Mouse (Mus musculus) intestine, postnatal 0 days (tissue): Measurements from ENCODE around the gene Grap. TPM values are rescaled to one million over a fixed set of nuclear protein-coding genes. Genes with fewer than 3 reads are reported as not detected.

Source experiments
- ATAC-seq: fragments of 200-750 bp; cut with Nextera tagmentation; 2 replicates; pipeline ENCODE4 v1.8.0; 2017; ENCODE audit warnings: mild to moderate bottlenecking, moderate TSS enrichment, moderate library complexity
- H3K27ac ChIP-seq: fragments of 300-500 bp; sonication (generic); 2 replicates; pipeline ENCODE4 v1.5.1; 2014; ENCODE audit warnings: mild to moderate bottlenecking, low read depth, low read length, moderate library complexity
- H3K27me3 ChIP-seq: fragments of 300-500 bp; sonication (generic); replicated peaks from 2 replicates; pipeline ENCODE4 v1.6.1; 2014; ENCODE audit warnings: low read length, mixed read lengths; ENCODE audit not compliant: control insufficient read depth, insufficient read depth
- H3K36me3 ChIP-seq: fragments of 300-500 bp; sonication (generic); 2 replicates; pipeline ENCODE4 v1.6.1; 2014; ENCODE audit warnings: mild to moderate bottlenecking, moderate library complexity; ENCODE audit not compliant: control insufficient read depth, insufficient read depth
- H3K4me1 ChIP-seq: fragments of 300-500 bp; sonication (generic); replicated peaks from 2 replicates; pipeline ENCODE4 v1.6.1; 2014; ENCODE audit warnings: antibody characterized with exemption, low read length, mixed read lengths; ENCODE audit not compliant: control insufficient read depth, insufficient read depth
- H3K4me2 ChIP-seq: fragments of 300-500 bp; sonication (generic); replicated peaks from 2 replicates; pipeline ENCODE4 v1.6.1; 2014; ENCODE audit warnings: low read depth, mild to moderate bottlenecking, moderate library complexity
- H3K4me3 ChIP-seq: fragments of 300-500 bp; sonication (generic); 2 replicates; pipeline ENCODE4 v1.5.1; 2014; ENCODE audit warnings: low read depth, low read length
- H3K9ac ChIP-seq: fragments of 300-500 bp; sonication (generic); 2 replicates; pipeline ENCODE4 v1.6.1; 2014; ENCODE audit warnings: mild to moderate bottlenecking, low read depth, low read length
- H3K9me3 ChIP-seq: fragments of 300-500 bp; sonication (generic); 2 replicates; pipeline ENCODE4 v1.6.1; 2016; ENCODE audit warnings: mixed run types; ENCODE audit not compliant: control insufficient read depth
- CTCF ChIP-seq: sonication (generic); IDR thresholded peaks from 2 replicates; pipeline ENCODE4 v1.5.1; 2016; ENCODE audit warnings: low read depth, mild to moderate bottlenecking, control low read depth, antibody characterized with exemption, moderate library complexity
- WGBS: fragments of 180-500 bp; shearing (Covaris S2); extraction: QIAGEN DNeasy Blood & Tissue Kit; methylation state at CpG from one replicate; pipeline ENCODE4 v1.1.7; 2014; 5-methylcytosine and 5-hydroxymethylcytosine counted together
- polyA plus RNA-seq: library from polyadenylated mRNA; unstranded; fragments of >200 nt; fragmentation: Nextera tagmentation; extraction: Ambion mirVana; gene quantifications from 2 replicates; pipeline ENCODE4 v1.2.1, GENCODE M21; 2015

Gene Grap
- polyA plus RNA-seq, 1 experiment from 2014 or later: 3.9 TPM

DNA sequence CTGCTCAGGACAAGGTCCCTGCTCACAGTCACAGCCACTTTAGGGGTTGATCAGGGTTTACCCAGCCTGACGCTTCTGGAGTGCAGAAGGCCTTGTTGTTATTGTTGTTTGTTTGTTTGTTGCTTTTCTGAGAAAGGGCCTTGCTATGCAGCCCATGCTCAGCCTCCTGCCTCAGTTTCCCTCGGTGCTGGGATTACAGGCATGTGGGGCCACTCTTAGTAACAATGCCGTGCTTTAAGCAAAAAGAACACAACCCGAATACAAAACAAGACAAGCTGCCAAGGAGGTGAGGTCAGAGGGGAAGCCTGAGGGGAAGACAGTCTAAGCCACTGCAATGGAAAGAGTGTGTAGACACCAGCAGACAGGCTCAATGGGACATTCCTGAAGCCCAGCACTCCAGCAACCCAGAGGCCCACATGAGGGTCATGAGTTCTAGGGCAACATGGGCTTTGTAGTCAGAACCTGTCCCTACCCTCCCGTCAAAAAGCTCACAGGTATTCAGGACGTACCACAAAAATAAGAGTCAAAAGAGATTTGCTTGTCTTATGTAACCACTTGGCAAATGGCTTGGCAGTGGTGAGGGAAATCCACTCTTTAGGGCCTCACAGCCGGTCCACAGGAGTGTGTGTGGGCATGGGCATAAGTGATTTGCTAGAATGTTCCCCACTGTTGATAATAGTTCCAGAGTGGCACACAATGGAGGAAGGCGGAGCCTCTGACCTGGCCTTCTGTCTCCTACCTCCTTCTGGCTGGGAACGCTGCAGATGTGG lies 36.4 kb upstream of the Grap start:
- Histone ChIP-seq H3K4me1 (no peaks in the 10 kb centered on the region), H3K9me3 (no peaks in the 10 kb centered on the region), H3K27ac (no peak overlapping the region), H3K9ac (no peak overlapping the region), H3K36me3 (no peaks in the 10 kb centered on the region), H3K4me3 (no peak overlapping the region), H3K27me3 (no peaks in the 10 kb centered on the region), H3K4me2 (no peak overlapping the region)
- WGBS: 69% methylated on average over 9 of the region's 9 CpGs
- no peak for TF ChIP-seq CTCF
- no peak for ATAC-seq

DNA sequence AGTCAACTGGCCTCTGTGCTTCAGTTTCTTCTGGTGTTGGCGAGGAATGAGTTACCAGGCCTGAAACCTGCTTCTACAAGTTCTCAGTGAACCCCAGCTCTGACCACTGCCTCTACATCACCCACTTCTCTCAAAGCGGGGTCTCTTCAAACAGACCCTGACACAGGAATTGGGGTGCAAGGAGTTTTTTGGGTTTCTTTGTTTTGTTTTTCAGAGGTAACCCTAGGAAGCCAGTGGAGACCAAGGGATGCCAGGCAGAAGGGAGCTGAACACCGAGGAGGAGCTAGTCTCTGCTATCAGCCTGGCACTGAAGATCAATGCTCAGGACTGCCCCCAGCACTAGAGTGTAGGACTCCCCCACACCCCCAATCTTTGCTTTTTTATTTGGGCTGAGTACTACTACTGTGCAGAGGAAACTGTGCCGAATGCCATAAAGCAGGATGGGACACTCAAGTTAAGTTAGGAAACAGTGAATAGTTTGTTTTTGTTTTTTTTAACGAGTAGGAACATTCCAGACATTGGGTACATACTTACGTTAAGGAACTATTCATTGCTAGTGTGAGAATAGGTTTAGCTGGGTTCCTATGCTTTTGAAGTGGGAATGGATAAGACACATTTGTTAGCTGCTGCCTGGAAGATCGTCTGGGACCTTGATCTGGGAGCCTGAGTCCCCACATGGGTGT lies 35.6 kb upstream of the Grap start:
- no peak overlapping the region for H3K4me2 ChIP-seq
- no peaks in the 10 kb centered on the region for H3K4me1 ChIP-seq
- no peak overlapping the region for H3K27ac ChIP-seq
- no peaks in the 10 kb centered on the region for H3K27me3 ChIP-seq
- no peak for TF ChIP-seq CTCF
- H3K9ac ChIP-seq: no peak overlapping the region
- no peak for ATAC-seq
- H3K4me3 ChIP-seq: no peak overlapping the region
- no peaks in the 10 kb centered on the region for H3K9me3 ChIP-seq
- 72% methylated on average over 7 of the region's 7 CpGs for WGBS
- no peaks in the 10 kb centered on the region for H3K36me3 ChIP-seq

DNA sequence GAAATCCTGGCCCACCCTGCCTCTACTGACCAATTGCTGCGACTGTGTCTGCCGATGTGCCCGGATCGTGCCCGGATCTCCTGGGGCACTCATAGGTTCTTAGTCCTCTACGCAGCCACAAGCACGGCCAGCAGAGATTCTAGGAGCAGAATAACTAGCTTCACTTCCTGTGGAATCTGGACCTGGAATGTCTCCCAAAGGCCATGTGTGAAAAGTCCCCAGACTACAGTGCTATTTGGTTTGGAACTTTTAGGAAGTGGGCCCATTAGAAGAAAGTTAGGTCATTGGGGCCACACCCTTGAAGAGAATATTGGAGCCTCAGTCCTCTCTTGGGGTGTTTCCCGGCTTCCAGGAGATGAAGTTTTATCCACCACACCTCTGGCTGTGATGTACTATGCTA lies 34.9 kb upstream of the Grap start:
- no peak for TF ChIP-seq CTCF
- no peaks in the 10 kb centered on the region for H3K9me3 ChIP-seq
- no peak for ATAC-seq
- no peak overlapping the region for H3K27ac ChIP-seq
- no peaks in the 10 kb centered on the region for H3K4me1 ChIP-seq
- no peak overlapping the region for H3K4me2 ChIP-seq
- H3K4me3 ChIP-seq: no peak overlapping the region
- no peaks in the 10 kb centered on the region for H3K36me3 ChIP-seq
- no peak overlapping the region for H3K9ac ChIP-seq
- WGBS: 87% methylated on average over 8 of the region's 8 CpGs
- no peaks in the 10 kb centered on the region for H3K27me3 ChIP-seq

DNA sequence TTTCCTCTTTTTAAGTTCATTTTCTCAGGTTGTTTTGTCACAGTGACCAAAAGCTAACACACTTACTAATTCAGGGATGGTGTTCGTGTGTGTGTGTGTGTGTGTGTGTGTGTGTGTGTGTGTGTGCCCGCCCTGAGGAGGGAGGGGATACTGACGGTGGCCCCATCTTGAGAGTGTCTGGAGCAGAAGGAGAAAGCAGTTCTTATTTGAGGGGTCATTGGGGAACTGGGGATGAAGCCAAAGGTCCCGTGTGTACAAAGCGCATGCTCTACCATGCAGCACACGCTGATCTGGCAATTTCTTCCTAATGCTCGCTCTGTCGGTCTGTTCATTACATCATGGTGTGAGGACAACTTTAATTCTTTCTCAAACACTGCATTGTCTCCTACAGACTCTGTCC lies 34.5 kb upstream of the Grap start:
- no peaks in the 10 kb centered on the region for H3K27me3 ChIP-seq
- ATAC-seq: no peak
- H3K4me2 ChIP-seq: no peak overlapping the region
- H3K4me3 ChIP-seq: no peak overlapping the region
- no peak overlapping the region for H3K9ac ChIP-seq
- no peaks in the 10 kb centered on the region for H3K9me3 ChIP-seq
- H3K36me3 ChIP-seq: no peaks in the 10 kb centered on the region
- no peak overlapping the region for H3K27ac ChIP-seq
- TF ChIP-seq CTCF: no peak
- WGBS: 90% methylated on average over 8 of the region's 8 CpGs
- no peaks in the 10 kb centered on the region for H3K4me1 ChIP-seq

DNA sequence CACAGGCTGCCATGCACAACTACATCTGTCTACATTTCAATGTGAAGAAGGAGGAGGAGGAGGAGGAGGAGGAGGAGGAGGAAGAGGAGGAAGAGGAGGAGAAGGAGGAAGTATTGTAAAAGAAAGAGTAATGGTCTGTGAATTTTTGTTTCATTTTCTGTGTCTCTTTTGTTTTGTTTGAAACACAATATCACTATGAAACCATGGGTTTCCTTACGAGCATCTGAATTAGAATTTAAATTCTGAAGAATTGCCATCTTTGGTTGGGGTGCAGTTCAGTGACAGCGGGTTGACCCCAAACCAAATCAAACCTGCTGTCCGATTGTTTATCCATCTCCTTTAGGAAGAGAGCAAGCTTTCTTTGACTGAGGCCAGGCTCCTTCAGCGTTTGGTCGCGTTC lies 33.7 kb upstream of the Grap start:
- Histone ChIP-seq H3K27ac (no peak overlapping the region), H3K27me3 (no peaks in the 10 kb centered on the region), H3K36me3 (no peaks in the 10 kb centered on the region), H3K9ac (no peak overlapping the region), H3K4me3 (0 out of 2 replicates have a peak overlapping the region, but pooled peaks have one; percentile 22), H3K4me2 (peak overlapping the region; percentile 62), H3K4me1 (no peaks in the 10 kb centered on the region), H3K9me3 (no peaks in the 10 kb centered on the region)
- WGBS: 13% methylated on average over 6 of the region's 6 CpGs
- TF ChIP-seq CTCF: no peak
- ATAC-seq: no peak

DNA sequence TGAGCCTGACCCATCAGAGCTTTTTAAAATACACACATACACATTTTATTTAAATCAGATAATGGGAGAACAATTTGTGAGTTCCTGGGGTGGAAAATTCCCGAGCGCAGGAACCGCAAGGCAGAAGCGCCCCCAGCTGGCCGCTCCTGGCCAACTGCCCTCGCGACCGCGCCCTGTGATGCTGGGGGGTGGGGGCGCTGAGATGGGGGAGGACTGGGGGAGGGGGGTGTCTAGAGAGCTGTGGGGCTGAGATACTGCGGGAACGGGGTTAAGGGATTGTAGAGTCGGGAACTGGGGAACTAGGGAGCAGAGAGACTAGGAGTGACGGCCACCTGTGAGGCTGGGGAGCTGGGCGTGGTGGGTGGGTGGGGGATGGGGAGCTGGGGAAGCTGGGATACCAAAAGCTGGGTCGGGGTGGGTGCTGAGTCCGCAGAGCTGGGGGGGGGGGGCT lies 33.2 kb upstream of the Grap start:
- Histone ChIP-seq H3K9me3 (no peaks in the 10 kb centered on the region), H3K27me3 (no peaks in the 10 kb centered on the region), H3K36me3 (no peaks in the 10 kb centered on the region), H3K4me1 (no peaks in the 10 kb centered on the region), H3K9ac (0 out of 2 replicates have a peak overlapping the region, but pooled peaks have one; percentile 13), H3K4me3 (peak overlapping the region; percentile 22), H3K4me2 (peak overlapping the region; percentile 62), H3K27ac (0 out of 2 replicates have a peak overlapping the region, but pooled peaks have one; percentile 10)
- TF ChIP-seq CTCF: peak; percentile 69
- ATAC-seq: peak; percentile 11; the same call in 1 of the 2 replicates
- WGBS: 1% methylated on average over 17 of the region's 17 CpGs
